Mouse (Mus musculus) v-Abl transformed pro-B cells (cell line): ENCODE measurements around the gene Ercc4.

Source experiments
- in situ Hi-C, 2 experiments: fragments of 400-800 bp; cut with MboI; formaldehyde crosslinking; loops; one replicate each; pipeline ENCODE4 v1.15.1; 2025; ENCODE audit not compliant: unreplicated experiment in 2 of 2

Ercc4 gene

GRCm38 (mm10) chr16:13189430-13190107 lies 80.1 kb downstream of the Ercc4 start:
- in situ Hi-C loops = no loop called here

GRCm38 (mm10) chr16:13190471-13190870 lies 81.0 kb downstream of the Ercc4 start:
- in situ Hi-C loops = no loop called here

- in situ Hi-C loops = no loop called here
Observed at GRCm38 (mm10) chr16:13191166-13191565, 81.7 kb downstream of the Ercc4 start.

- in situ Hi-C loops = no loop called here
Observed at GRCm38 (mm10) chr16:13193663-13194071, 84.2 kb downstream of the Ercc4 start.

GRCm38 (mm10) chr16:13194882-13195281 lies 85.4 kb downstream of the Ercc4 start:
- in situ Hi-C loops = no loop called here

- in situ Hi-C loops = no loop called here
Observed at GRCm38 (mm10) chr16:13196626-13197025, 87.1 kb downstream of the Ercc4 start.

GRCm38 (mm10) chr16:13197293-13197692 lies 87.8 kb downstream of the Ercc4 start:
- in situ Hi-C loops = no loop called here

- in situ Hi-C loops = no loop called here
Observed at GRCm38 (mm10) chr16:13199204-13199603, 89.7 kb downstream of the Ercc4 start.
